ENCODE assay signal across 14 mouse cellular contexts in genomic region chr10:13098895-13099294, GRCm38 (mm10). TPM values are rescaled to one million over a fixed set of nuclear protein-coding genes. Genes with fewer than 3 reads are reported as not detected.
"Had no signal": no experiment of that assay in that cellular context is flagged by ENCODE, and none has a peak within 500 bp of the region (broad histone marks: within the 10 kb centered on the region; RNA-seq: fewer than 3 reads in every experiment).

No protein-coding gene starts in this region.

- H3K9me3 ChIP-seq: kidney, embryonic 15.5 days; limb, embryonic 15.5 days; liver, embryonic 12.5 days; midbrain, embryonic 12.5 days had no signal

- H3K9ac ChIP-seq: kidney, embryonic 15.5 days; limb, embryonic 15.5 days; liver, embryonic 12.5 days; lung, embryonic 14.5 days; midbrain, embryonic 12.5 days had no signal

- H3K4me3 ChIP-seq: kidney, embryonic 15.5 days; limb, embryonic 15.5 days; liver, embryonic 12.5 days; midbrain, embryonic 12.5 days had no signal

- H3K4me1 ChIP-seq: limb, embryonic 15.5 days; liver, embryonic 12.5 days had no signal

- DNase-seq: kidney, adult 2 months; kidney, postnatal 14 days; layer of hippocampus, adult 9-11 months; layer of hippocampus, postnatal 36 days; lung, embryonic 14.5 days; lung, postnatal 14 days; right cerebral cortex, postnatal 14 days; thymus, adult 18-20 months; thymus, postnatal 25 days had no signal

- H3K36me3 ChIP-seq: kidney, embryonic 15.5 days; liver, embryonic 12.5 days; midbrain, embryonic 12.5 days had no signal

- H3K27ac ChIP-seq: kidney, embryonic 15.5 days; limb, embryonic 15.5 days; liver, embryonic 12.5 days; midbrain, embryonic 12.5 days had no signal

RNA-seq across cellular contexts. Expression of gene Plagl1, which starts 38.6 kb away (rescaled TPM):
- total RNA-seq: megakaryocyte-erythroid progenitor cell, adult 5-6 weeks had no signal
